Mouse (Mus musculus) limb, embryonic 11.5 days (tissue): ENCODE data around the gene Ndc80. TPM values are rescaled to one million over a fixed set of nuclear protein-coding genes. Genes with fewer than 3 reads are reported as not detected.

ENCODE experiments used
- ATAC-seq: fragments of 200-750 bp; cut with Nextera tagmentation; 2 replicates; pipeline ENCODE4 v1.8.0; 2017; ENCODE audit warnings: low read depth; ENCODE audit not compliant: insufficient number of reproducible peaks, low FRiP score, low TSS enrichment
- DNase-seq: peaks from one replicate; pipeline ENCODE4 v3.0.0-alpha.2; 2015; ENCODE audit warnings: low spot score
- H3K27ac ChIP-seq: fragments of 300-500 bp; sonication (generic); replicated peaks from 2 replicates; pipeline ENCODE4 v1.5.1; 2014; ENCODE audit warnings: low read depth, mild to moderate bottlenecking, low read length
- H3K27me3 ChIP-seq: fragments of 300-500 bp; sonication (generic); 2 replicates; pipeline ENCODE4 v1.6.1; 2014; ENCODE audit warnings: mild to moderate bottlenecking, low read length, mixed read lengths; ENCODE audit not compliant: control insufficient read depth, insufficient read depth
- H3K36me3 ChIP-seq: fragments of 300-500 bp; sonication (generic); 2 replicates; pipeline ENCODE4 v1.6.1; 2014; ENCODE audit warnings: mild to moderate bottlenecking, low read length, moderate library complexity, mixed read lengths; ENCODE audit not compliant: control insufficient read depth, insufficient read depth
- H3K4me1 ChIP-seq: fragments of 300-500 bp; sonication (generic); 2 replicates; pipeline ENCODE4 v1.6.1; 2014; ENCODE audit warnings: low read length, mixed read lengths; ENCODE audit not compliant: control insufficient read depth, insufficient read depth
- H3K4me2 ChIP-seq: fragments of 300-500 bp; sonication (generic); 2 replicates; pipeline ENCODE4 v1.6.1; 2014; ENCODE audit warnings: low read depth, mild to moderate bottlenecking, moderate library complexity; ENCODE audit not compliant: severe bottlenecking
- H3K4me3 ChIP-seq: fragments of 300-500 bp; sonication (generic); 2 replicates; pipeline ENCODE4 v1.5.1; 2014; ENCODE audit warnings: low read depth, low read length
- H3K9ac ChIP-seq: fragments of 300-500 bp; sonication (generic); 2 replicates; pipeline ENCODE4 v1.6.1; 2014; ENCODE audit warnings: mild to moderate bottlenecking, low read length
- H3K9me3 ChIP-seq: fragments of 300-500 bp; sonication (generic); 2 replicates; pipeline ENCODE4 v1.6.1; 2016; ENCODE audit warnings: low read length; ENCODE audit not compliant: control insufficient read depth
- WGBS: fragments of 180-500 bp; shearing (Covaris S2); extraction: QIAGEN DNeasy Blood & Tissue Kit; methylation state at CpG from one replicate; pipeline ENCODE4 v1.1.7; 2014; 5-methylcytosine and 5-hydroxymethylcytosine counted together
- polyA plus RNA-seq: library from polyadenylated mRNA; unstranded; fragments of >200 nt; fragmentation: Nextera tagmentation; extraction: Ambion mirVana; gene quantifications from 2 replicates; pipeline ENCODE4 v1.2.1, GENCODE M21; 2014

Ndc80 gene
- polyA plus RNA-seq, 1 experiment from 2014 or later: 66.3 TPM

- Histone ChIP-seq H3K27ac (no peak overlapping the region), H3K4me2 (no peak overlapping the region), H3K9me3 (no peaks in the 10 kb centered on the region), H3K4me3 (no peak overlapping the region), H3K4me1 (0 out of 2 replicates have a peak, but pooled peaks cover 6% of the 10 kb centered on the region), H3K27me3 (no peaks in the 10 kb centered on the region), H3K9ac (no peak overlapping the region), H3K36me3 (no peaks in the 10 kb centered on the region)
- ATAC-seq (no peak), DNase-seq (no peak)
These were observed 1.4 kb upstream of the Ndc80 start for GRCm38 (mm10) chr17:71528042-71528441.

GRCm38 (mm10) chr17:71526302-71526708 is 352 bp downstream of the Ndc80 start:
- Histone ChIP-seq H3K4me3 (peak overlapping the region; percentile 74), H3K9ac (peak overlapping the region; percentile 81), H3K4me2 (peak overlapping the region; percentile 84), H3K4me1 (0 out of 2 replicates have a peak, but pooled peaks cover 6% of the 10 kb centered on the region), H3K27ac (peak overlapping the region; percentile 97), H3K27me3 (no peaks in the 10 kb centered on the region), H3K36me3 (no peaks in the 10 kb centered on the region), H3K9me3 (no peaks in the 10 kb centered on the region)
- under 1% methylated on average over 13 of the region's 13 CpGs for WGBS
- DNase-seq: no peak
- ATAC-seq: peak; percentile 70

DNA sequence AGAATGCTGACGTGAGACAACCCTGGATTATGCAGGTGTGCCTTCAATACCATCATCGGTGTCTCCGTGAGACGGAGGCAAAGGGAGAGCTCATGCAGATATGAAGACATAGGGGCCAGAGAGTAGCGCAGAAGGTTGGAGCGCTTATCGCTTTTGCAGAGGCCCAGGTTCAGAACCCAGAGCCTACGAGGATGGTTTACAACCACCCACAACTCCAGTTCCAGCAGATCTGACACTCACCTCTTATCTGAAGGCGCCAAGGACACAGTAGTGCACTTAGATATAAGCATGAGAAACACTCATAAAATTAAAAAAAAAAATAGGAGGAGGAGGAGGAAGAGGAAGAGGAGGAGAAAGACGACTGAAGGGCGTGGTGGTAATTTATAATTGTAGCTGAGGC is 16.4 kb downstream of the Ndc80 start:
- Histone ChIP-seq H3K4me3 (no peak overlapping the region), H3K4me2 (no peak overlapping the region), H3K36me3 (peaks cover 17% of the 10 kb centered on the region; the same call in 1 of the 2 replicates), H3K9ac (no peak overlapping the region), H3K4me1 (no peaks in the 10 kb centered on the region), H3K27me3 (no peaks in the 10 kb centered on the region), H3K27ac (no peak overlapping the region), H3K9me3 (no peaks in the 10 kb centered on the region)
- DNase-seq (no peak), ATAC-seq (no peak)
- WGBS: 95% methylated on average over 11 of the region's 11 CpGs

GRCm38 (mm10) chr17:71506832-71507231 is 19.8 kb downstream of the Ndc80 start:
- H3K9me3 ChIP-seq: no peaks in the 10 kb centered on the region
- WGBS: 89% methylated on average over 8 of the region's 8 CpGs
- no peaks in the 10 kb centered on the region for H3K27me3 ChIP-seq
- H3K9ac ChIP-seq: no peak overlapping the region
- no peaks in the 10 kb centered on the region for H3K4me1 ChIP-seq
- DNase-seq (no peak), ATAC-seq (no peak)
- peaks cover 20% of the 10 kb centered on the region; the same call in 1 of the 2 replicates for H3K36me3 ChIP-seq
- no peak overlapping the region for H3K4me3 ChIP-seq
- H3K27ac ChIP-seq: no peak overlapping the region
- no peak overlapping the region for H3K4me2 ChIP-seq

- no peaks in the 10 kb centered on the region for H3K9me3 ChIP-seq
- H3K4me3 ChIP-seq: no peak overlapping the region
- 93% methylated on average over 4 of the region's 4 CpGs for WGBS
- H3K27me3 ChIP-seq: no peaks in the 10 kb centered on the region
- H3K27ac ChIP-seq: no peak overlapping the region
- H3K9ac ChIP-seq: no peak overlapping the region
- no peak for ATAC-seq
- no peak for DNase-seq
- no peaks in the 10 kb centered on the region for H3K4me1 ChIP-seq
- peaks cover 12% of the 10 kb centered on the region; the same call in 1 of the 2 replicates for H3K36me3 ChIP-seq
- H3K4me2 ChIP-seq: no peak overlapping the region
These were observed 30.9 kb downstream of the Ndc80 start for GRCm38 (mm10) chr17:71495784-71496183.

DNA sequence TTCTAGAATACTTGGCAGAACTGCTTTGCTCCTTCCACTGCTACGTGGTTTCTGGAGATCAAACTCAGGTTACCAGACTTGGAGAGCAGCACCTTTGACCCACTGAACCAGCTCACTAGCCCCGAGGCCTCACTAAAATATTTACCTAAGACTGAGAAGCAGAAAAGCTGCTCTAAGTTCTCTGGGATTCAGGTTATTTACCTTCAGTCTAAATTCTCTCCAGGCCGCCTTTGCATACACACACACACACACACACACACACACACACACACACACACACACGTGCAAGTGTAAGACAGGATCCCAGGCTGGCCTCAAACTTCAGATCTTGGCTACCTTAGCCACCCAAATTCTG is 35.3 kb downstream of the Ndc80 start:
- Histone ChIP-seq H3K9me3 (no peaks in the 10 kb centered on the region), H3K4me2 (no peak overlapping the region), H3K36me3 (peaks cover 6% of the 10 kb centered on the region; the same call in 1 of the 2 replicates), H3K4me3 (no peak overlapping the region), H3K4me1 (peaks cover 3% of the 10 kb centered on the region; the same call in 1 of the 2 replicates), H3K9ac (no peak overlapping the region), H3K27ac (no peak overlapping the region), H3K27me3 (no peaks in the 10 kb centered on the region)
- ATAC-seq (no peak), DNase-seq (no peak)
- 73% methylated on average over 4 of the region's 4 CpGs for WGBS

DNA sequence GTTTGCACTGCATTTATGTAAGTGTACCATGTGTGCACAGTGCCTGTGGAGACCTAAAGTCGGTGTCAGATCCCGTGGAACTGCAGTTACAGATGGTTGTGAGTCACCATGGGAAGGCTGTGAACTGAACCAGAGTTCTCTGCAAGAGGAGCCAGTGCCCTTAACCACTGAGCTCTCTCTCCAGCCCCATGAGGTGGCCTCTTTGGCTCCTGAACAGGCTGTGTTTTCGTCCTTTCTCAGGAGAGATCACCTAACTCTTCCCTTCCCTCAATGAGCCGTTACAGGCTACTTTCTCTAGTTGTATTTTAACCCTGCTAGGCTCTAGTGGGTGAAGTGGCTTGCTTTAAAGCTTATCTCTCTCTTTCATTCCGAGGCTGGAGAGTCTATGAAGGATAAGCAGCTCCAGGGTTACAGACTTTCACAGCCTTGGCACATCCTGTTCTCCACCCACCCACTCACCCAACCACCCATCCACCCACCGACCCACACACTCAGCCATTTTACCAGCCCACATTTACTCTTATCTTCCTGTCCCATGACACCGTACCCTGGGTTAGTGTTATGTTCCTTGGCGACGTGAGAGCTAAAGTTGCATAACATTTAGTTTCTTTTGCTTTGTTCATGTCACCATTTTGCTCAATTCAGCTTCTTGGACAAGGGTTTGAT is 35.9 kb downstream of the Ndc80 start:
- Histone ChIP-seq H3K9ac (no peak overlapping the region), H3K9me3 (no peaks in the 10 kb centered on the region), H3K4me1 (peaks cover 8% of the 10 kb centered on the region), H3K4me2 (no peak overlapping the region), H3K36me3 (peaks cover 5% of the 10 kb centered on the region; the same call in 1 of the 2 replicates), H3K4me3 (no peak overlapping the region), H3K27ac (no peak overlapping the region), H3K27me3 (no peaks in the 10 kb centered on the region)
- DNase-seq (no peak), ATAC-seq (no peak)
- WGBS: 82% methylated on average over 9 of the region's 9 CpGs

GRCm38 (mm10) chr17:71489703-71490461 is 36.8 kb downstream of the Ndc80 start:
- no peak overlapping the region for H3K27ac ChIP-seq
- no peaks in the 10 kb centered on the region for H3K36me3 ChIP-seq
- no peak overlapping the region for H3K9ac ChIP-seq
- DNase-seq: no peak
- no peak for ATAC-seq
- no peaks in the 10 kb centered on the region for H3K9me3 ChIP-seq
- no peak overlapping the region for H3K4me2 ChIP-seq
- WGBS: 86% methylated on average over 9 of the region's 9 CpGs
- no peaks in the 10 kb centered on the region for H3K27me3 ChIP-seq
- H3K4me1 ChIP-seq: peaks cover 8% of the 10 kb centered on the region
- H3K4me3 ChIP-seq: no peak overlapping the region
